Comparison of ENCODE assay signal across 1 mouse cellular context in genomic region chr6:113037946-113038734, GRCm38 (mm10).
A peak's percentile ranks its signal among the peaks of the same experiment; 100 is the strongest.
TF ChIP-seq lines count a peak whose summit lies in the region.

No protein-coding gene starts in this region.

TF ChIP-seq in CH12.LX, 34 proteins besides CTCF, POLR2A, EP300 and RAD21 (continued from another document):
- no peak for TF ChIP-seq KAT2A (IDR thresholded peaks at IDR 0.05; ENCODE audit: insufficient replicate concordance, low read length)
- no peak for TF ChIP-seq UBTF (IDR thresholded peaks at IDR 0.05; ENCODE audit: low read depth, low read length)
- no peak for TF ChIP-seq TCF12 (IDR thresholded peaks at IDR 0.05; ENCODE audit: low read depth, low read length)
- TF ChIP-seq TBP (conservative IDR thresholded peaks at IDR 0.05; ENCODE audit: low read depth, low read length) = no peak
- peak; percentile 77; the same call in 1 of the 2 replicates for TF ChIP-seq MYC (IDR thresholded peaks at IDR 0.05; ENCODE audit: low read depth, low read length)
- TF ChIP-seq ZMIZ1 (IDR thresholded peaks at IDR 0.05; ENCODE audit: low read depth, low read length) = no peak
- no peak for TF ChIP-seq POLR2AphosphoS2 (IDR thresholded peaks at IDR 0.05; ENCODE audit: low read depth, low read length)
- TF ChIP-seq JUND (conservative IDR thresholded peaks at IDR 0.05; ENCODE audit: low read depth, low read length) = 0 out of 2 replicates have a peak, but pooled peaks have one; percentile 54
- TF ChIP-seq SIN3A (IDR thresholded peaks at IDR 0.05; ENCODE audit: low read length) = peak; percentile 46; the same call in 1 of the 2 replicates
- peak; percentile 46; the same call in 1 of the 2 replicates for TF ChIP-seq JUN (IDR thresholded peaks at IDR 0.05; ENCODE audit: insufficient read depth, low read depth, low read length)
- no peak for TF ChIP-seq MAFK (IDR thresholded peaks at IDR 0.05; ENCODE audit: insufficient replicate concordance, low read length)
- no peak for TF ChIP-seq USF1 (IDR thresholded peaks at IDR 0.05; ENCODE audit: low read depth, low read length)
- TF ChIP-seq USF2 (conservative IDR thresholded peaks at IDR 0.05; ENCODE audit: low read depth, low read length) = no peak
